Mouse (Mus musculus) T-cell, adult 2 months (primary cell): ENCODE measurements around the gene Gm16442.
"Not testable (repeated sequence)": the region's sequence is repeated elsewhere in the genome, so short reads cannot be mapped to it uniquely, and the experiment has no call there.

Source experiments
- DNase-seq: peaks from one replicate; pipeline ENCODE4 v3.0.0; 2022; ENCODE audit warnings: low spot score

Gm16442 gene

DNA sequence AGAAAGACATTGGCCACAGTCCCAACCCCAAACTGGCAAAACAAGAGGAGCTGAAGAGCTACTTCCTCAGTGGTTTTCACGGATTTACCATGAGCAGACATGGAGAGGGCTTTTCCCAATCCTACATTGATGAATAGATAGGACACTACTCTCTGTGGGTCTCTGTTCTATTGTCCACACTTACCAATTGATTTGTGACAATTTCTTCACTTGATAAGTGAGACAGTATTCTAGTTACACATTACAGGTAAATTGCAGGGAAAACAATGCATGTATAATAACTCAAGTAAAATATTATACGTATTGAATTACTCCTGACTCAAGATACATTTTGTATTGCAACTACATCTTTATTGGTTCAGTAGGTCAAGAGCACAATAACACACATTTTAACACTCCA, at the start of gene Gm16442:
TSS of gene Gm16442 (minus strand) at position 101 of the 400 bp plus-strand sequence.
- not testable (repeated sequence) for DNase-seq

DNA sequence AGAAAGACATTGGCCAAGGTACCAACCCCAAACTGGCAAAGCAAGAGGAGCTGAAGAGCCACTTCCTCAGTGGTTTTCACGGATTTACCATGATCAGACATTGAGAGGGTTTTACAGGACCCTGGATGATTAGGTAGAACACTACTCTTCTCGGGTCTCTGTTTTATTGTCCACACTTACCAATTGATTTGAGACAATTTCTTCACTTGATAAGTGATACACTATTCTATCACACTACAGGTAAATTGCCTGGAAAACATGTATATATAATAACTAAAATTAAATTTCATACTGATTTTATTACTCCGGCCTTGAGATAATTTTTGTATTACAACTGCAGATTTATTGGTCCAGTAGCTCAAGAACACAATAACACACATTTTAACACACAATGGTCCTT, 45.9 kb upstream of the Gm16442 start, which contains the start of gene Vmn1r94:
TSS of gene Vmn1r94 (minus strand) at position 101 of the 400 bp plus-strand sequence.
- not testable (repeated sequence) for DNase-seq

DNA sequence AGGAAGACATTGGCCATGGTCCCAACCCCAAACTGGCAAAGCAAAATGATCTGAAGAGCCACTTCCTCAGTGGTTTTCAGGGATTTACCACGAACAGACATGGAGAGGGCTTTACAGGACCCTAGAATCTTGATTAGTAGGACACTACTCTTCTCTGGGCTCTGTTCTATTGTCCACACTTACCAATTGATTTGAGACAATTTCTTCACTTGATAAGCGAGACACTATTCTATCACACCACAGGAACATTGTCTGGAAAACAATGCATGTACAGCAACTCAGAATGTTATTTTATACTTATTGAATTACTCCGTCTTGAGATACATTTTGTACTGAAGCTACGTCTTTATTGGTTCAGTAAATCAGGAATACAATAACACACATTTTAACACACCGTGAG, 16.6 kb upstream of the Gm16442 start, which contains the start of gene Vmn1r93:
TSS of gene Vmn1r93 (minus strand) at position 101 of the 400 bp plus-strand sequence.
- not testable (repeated sequence) for DNase-seq

DNA sequence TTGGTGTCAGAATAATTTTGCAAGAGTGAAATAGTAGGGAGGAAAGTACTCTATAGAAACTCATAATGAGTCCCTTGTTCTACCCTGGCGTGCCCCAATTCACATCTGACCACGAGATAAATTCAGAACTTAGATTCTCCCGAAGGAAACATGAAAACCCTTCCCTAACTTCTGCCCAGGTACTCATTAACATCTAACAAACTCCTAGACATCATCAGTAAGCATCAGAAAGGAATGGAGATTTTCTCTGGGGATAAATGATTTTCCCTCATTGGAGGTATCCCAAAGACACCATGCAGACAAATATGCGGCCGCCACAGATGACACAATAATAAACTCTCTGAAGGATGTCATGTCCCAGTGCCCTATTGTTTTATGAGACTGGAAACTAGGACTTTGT, 23.0 kb downstream of the Gm16442 start, which contains the start of gene Vmn1r91:
TSS of gene Vmn1r91 (plus strand) at position 301 of the 400 bp plus-strand sequence.
- DNase-seq: not testable (repeated sequence)

DNA sequence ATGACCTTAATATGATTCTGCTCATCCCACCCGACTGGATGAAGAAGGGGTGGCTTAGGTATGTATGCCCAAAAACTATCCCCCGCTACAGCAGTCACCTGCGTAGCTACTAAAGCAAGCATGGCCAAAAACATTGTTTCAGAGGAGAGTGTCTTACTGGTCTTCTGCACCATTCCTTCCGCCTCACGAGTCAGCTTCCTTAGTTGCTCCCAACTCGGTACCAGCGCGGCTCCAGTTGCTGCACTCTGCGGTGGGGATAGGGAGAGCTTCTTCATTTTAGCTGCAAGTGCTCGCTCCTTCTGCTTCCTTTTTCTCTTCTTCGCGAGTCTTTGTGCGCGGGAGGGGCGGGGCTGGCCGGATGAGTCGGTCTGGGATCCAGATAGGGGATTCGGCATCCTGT, 44.3 kb downstream of the Gm16442 start:
- not testable (repeated sequence) for DNase-seq
